Mouse (Mus musculus): Measurements from ENCODE around the gene Zfhx3. TPM values are rescaled to one million over a fixed set of nuclear protein-coding genes. Genes with fewer than 3 reads are reported as not detected.
A peak's percentile ranks its signal among the peaks of the same experiment; 100 is the strongest.

Zfhx3 gene
- total and polyA plus RNA-seq, 2 experiments from 2014 or later = 14.9 to 15.3 TPM

DNA sequence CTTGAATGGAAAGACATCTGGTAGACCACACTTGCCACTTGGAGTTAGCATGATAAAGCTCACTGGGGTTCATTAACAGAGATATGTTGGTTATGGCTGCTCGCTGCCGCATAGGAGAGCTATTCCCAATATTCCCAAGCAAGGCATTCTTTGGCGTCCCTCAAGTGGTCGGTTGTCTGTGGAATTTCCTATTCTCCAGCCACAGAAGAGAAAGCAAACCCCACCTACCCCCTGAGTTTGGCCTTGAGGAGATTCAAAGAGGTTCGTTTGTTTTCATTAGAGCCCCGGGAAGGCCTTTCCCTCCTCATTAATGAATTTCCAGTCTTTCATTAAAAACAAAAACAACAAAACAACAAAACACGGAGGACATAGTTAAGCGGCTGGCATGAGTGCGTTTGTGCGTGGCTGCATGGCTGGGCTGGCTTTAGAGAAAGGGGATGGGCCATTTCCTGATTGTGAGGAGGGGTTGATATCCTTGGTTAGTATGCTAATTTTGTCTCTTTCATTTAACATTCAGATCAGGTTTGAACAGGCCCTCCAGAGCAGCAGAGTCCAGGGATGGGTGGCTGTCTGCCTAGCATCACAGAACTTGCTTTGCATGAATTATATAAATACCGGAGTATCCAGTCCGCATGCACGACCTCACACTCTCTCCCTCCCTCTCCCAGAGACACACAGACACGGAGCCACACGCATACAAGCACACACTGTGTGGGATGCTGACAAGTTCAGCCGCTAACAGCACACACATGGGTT, 592.9 kb downstream of the Zfhx3 start:
- H3K36me3 ChIP-seq (ENCODE audit: insufficient read depth, low read length) = no peaks in the 10 kb centered on the region
- WGBS = 33% methylated on average over 16 of the region's 16 CpGs
- H3K27me3 ChIP-seq (ENCODE audit: insufficient read depth, low read length) = no peaks in the 10 kb centered on the region
- no peak overlapping the region for H3K9ac ChIP-seq (replicated peaks; ENCODE audit: low read length)
- DNase-seq (ENCODE audit: low spot score) (peak; percentile 46), ATAC-seq (peak; percentile 48; the same call in 1 of the 2 replicates)
- peak overlapping the region; percentile 37 for H3K4me3 ChIP-seq (ENCODE audit: low read length)
- no peaks in the 10 kb centered on the region for H3K9me3 ChIP-seq (ENCODE audit: low read length)
- peak overlapping the region; percentile 68 for H3K4me2 ChIP-seq (ENCODE audit: low read depth, low read length)
- TF ChIP-seq CTCF (IDR thresholded peaks at IDR 0.05; ENCODE audit: low read depth) = no peak
- no peaks in the 10 kb centered on the region; the same call in 1 of the 2 replicates for H3K4me1 ChIP-seq (ENCODE audit: insufficient read depth, low read length)
- H3K27ac ChIP-seq = 0 out of 2 replicates have a peak overlapping the region, but pooled peaks have one; percentile 15

DNA sequence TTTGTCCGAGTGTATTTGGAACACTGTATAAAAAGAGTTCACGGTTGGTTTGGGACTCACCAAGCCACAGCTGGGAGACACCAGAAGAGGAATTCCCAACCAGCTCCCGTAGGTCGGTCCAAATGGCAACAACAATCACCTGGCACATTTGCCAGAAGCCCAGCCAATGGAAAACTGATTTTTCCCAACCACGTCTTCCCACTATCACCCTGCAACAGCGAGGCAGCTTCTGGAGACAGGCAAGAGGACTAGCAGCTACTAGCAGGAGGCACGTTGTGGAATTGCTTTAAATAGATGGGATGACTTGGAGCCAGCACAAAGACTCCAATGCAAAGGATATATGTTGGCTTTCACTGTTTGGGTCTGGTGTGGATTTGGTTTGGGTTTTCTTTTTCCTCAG, 593.7 kb downstream of the Zfhx3 start:
- Histone ChIP-seq H3K4me3 (ENCODE audit: low read length) (peak overlapping the region; percentile 37), H3K9me3 (ENCODE audit: low read length) (no peaks in the 10 kb centered on the region), H3K27me3 (ENCODE audit: insufficient read depth, low read length) (no peaks in the 10 kb centered on the region), H3K4me2 (ENCODE audit: low read depth, low read length) (peak overlapping the region; percentile 68), H3K27ac (peak overlapping the region; percentile 67; the same call in 1 of the 2 replicates), H3K9ac (replicated peaks; ENCODE audit: low read length) (peak overlapping the region; percentile 40), H3K4me1 (ENCODE audit: insufficient read depth, low read length) (no peaks in the 10 kb centered on the region; the same call in 1 of the 2 replicates), H3K36me3 (ENCODE audit: insufficient read depth, low read length) (no peaks in the 10 kb centered on the region)
- 46% methylated on average over 7 of the region's 7 CpGs for WGBS
- no peak for TF ChIP-seq CTCF (IDR thresholded peaks at IDR 0.05; ENCODE audit: low read depth)
- ATAC-seq (no peak), DNase-seq (ENCODE audit: low spot score) (peak; percentile 29)

DNA sequence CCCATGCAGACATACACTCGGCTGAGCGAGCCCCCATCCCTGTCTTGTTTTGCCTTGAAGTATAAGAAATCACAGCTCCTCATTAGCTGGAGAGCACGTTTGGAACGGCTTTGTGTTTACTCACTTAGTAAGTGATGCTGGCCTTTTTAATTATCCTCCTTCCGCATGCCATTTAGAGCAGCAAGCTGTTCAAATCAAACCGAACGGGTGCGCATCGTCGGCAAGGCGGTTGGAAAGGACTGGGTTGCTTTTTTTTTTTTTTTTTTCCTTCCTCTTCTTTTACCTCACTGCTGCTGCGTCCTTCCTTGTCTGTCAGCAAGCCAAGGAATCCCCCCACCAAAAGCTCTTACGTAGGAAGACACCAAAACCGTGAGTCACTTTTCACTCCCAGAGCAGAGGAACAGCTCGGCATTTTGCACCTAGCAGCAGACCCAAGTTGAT, 594.5 kb downstream of the Zfhx3 start:
- no peaks in the 10 kb centered on the region for H3K27me3 ChIP-seq (ENCODE audit: insufficient read depth, low read length)
- no peaks in the 10 kb centered on the region; the same call in 1 of the 2 replicates for H3K4me1 ChIP-seq (ENCODE audit: insufficient read depth, low read length)
- no peak for TF ChIP-seq CTCF (IDR thresholded peaks at IDR 0.05; ENCODE audit: low read depth)
- H3K27ac ChIP-seq = peak overlapping the region; percentile 67
- H3K9ac ChIP-seq (replicated peaks; ENCODE audit: low read length) = peak overlapping the region; percentile 40
- peak overlapping the region; percentile 37 for H3K4me3 ChIP-seq (ENCODE audit: low read length)
- peak overlapping the region; percentile 68 for H3K4me2 ChIP-seq (ENCODE audit: low read depth, low read length)
- ATAC-seq = no peak
- DNase-seq (ENCODE audit: low spot score) = peak; percentile 65
- no peaks in the 10 kb centered on the region for H3K36me3 ChIP-seq (ENCODE audit: insufficient read depth, low read length)
- 20% methylated on average over 15 of the region's 15 CpGs for WGBS
- H3K9me3 ChIP-seq (ENCODE audit: low read length) = no peaks in the 10 kb centered on the region

DNA sequence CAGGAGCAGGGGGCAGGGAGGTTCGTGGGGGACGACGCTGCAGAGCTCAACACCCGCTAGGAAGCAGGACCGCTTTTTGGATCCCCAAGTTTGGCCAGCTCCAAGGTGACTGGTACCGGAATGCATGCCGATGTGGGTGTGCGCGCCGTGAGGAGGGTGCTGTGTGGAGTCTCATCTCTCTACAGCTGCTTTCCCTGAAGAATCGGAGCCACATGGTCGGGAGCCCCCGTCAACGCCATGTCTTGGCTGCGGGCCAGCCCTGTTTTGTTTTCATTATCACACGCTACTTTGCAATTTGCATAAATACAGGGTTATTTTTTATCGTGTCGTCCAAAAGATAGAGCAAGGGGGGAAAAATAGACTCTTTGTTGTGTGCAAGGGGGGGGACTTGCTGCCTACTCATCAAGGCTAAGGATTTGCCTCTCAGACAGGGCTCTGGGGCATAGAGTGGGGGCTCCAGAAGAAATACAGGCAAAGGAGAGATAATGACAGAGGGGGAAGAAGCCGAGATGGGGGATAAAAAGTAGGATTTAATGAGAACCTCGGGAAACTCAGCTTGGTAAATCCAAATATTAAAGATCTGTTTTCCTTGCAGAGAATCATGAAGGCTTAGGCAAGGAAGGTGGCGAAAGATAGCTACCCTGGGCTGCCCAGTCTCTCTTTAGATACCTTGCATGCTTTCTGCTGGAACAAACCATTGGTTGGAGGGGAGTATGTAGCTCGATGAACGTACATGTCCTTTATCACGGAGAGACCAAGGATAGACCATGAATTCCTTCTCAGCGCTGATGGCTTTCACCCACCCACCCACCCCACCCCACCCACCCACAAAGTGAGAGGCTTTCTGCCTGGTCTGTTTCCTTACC, 595.5 kb downstream of the Zfhx3 start:
- Histone ChIP-seq H3K4me1 (ENCODE audit: insufficient read depth, low read length) (no peaks in the 10 kb centered on the region; the same call in 1 of the 2 replicates), H3K27ac (peak overlapping the region; percentile 67), H3K27me3 (ENCODE audit: insufficient read depth, low read length) (no peaks in the 10 kb centered on the region), H3K4me2 (ENCODE audit: low read depth, low read length) (peak overlapping the region; percentile 68), H3K36me3 (ENCODE audit: insufficient read depth, low read length) (no peaks in the 10 kb centered on the region), H3K9me3 (ENCODE audit: low read length) (no peaks in the 10 kb centered on the region), H3K4me3 (ENCODE audit: low read length) (peak overlapping the region; percentile 37), H3K9ac (replicated peaks; ENCODE audit: low read length) (peak overlapping the region; percentile 40)
- DNase-seq (ENCODE audit: low spot score) (peak; percentile 69), ATAC-seq (0 out of 2 replicates have a peak, but pooled peaks have one; percentile 33)
- 28% methylated on average over 25 of the region's 25 CpGs for WGBS
- no peak for TF ChIP-seq CTCF (IDR thresholded peaks at IDR 0.05; ENCODE audit: low read depth)

DNA sequence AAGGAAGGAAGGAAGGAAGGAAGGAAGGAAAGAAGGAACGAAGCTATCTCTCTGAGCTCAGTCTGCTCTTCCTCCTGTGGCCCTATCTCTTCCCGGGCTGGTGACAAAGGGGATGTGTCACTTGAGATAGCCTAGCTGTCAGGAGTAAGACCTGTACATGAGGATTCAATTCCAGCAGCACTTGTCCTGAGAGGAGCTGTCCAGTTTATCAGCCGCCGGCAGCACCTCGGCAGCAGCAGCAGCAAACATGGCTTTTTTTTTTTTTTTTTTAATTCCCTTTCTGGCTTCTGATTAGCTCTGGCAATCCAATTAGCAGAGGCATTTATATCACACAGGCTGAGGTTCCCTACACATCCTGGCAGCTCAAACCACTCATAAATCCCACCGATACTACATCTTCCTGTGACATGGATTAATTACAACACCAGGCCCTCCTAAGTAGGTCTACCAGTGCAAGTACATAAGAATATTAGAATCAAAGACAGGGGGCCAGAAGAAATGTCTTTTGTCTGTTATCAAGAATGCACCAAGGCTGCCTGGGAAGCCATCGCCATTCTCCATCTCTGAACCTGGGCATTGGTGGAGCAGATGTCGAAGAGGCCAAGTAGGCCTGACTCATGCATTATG, 596.6 kb downstream of the Zfhx3 start:
- WGBS = 50% methylated on average over 8 of the region's 8 CpGs
- Histone ChIP-seq H3K27ac (no peak overlapping the region), H3K4me2 (ENCODE audit: low read depth, low read length) (peak overlapping the region; percentile 68), H3K4me1 (ENCODE audit: insufficient read depth, low read length) (no peaks in the 10 kb centered on the region; the same call in 1 of the 2 replicates), H3K9ac (replicated peaks; ENCODE audit: low read length) (no peak overlapping the region), H3K9me3 (ENCODE audit: low read length) (no peaks in the 10 kb centered on the region), H3K36me3 (ENCODE audit: insufficient read depth, low read length) (no peaks in the 10 kb centered on the region), H3K4me3 (ENCODE audit: low read length) (no peak overlapping the region), H3K27me3 (ENCODE audit: insufficient read depth, low read length) (no peaks in the 10 kb centered on the region)
- no peak for TF ChIP-seq CTCF (IDR thresholded peaks at IDR 0.05; ENCODE audit: low read depth)
- ATAC-seq (no peak), DNase-seq (ENCODE audit: low spot score) (no peak)

DNA sequence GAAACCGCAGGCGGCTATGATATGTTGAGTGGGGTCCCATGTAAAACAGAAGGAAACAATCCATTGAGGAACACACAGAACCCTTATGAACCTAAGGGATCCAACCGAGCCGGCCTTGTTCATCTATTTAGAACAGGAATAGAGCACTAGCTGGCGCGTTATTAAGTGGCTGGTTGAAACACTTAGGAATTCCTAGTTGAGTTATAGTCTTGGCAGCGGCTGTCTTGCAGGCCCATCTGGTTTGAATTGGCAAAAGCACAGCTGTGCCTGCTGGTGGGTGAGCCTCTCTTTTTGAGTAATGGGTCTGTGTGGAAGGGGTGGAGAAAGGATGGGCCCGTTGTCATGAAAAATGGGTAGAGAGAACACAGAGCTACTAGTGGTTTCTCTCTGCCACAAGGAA, 610.1 kb downstream of the Zfhx3 start:
- ATAC-seq (no peak), DNase-seq (ENCODE audit: low spot score) (peak; percentile 39)
- WGBS = 67% methylated on average over 8 of the region's 8 CpGs
- H3K4me3 ChIP-seq (ENCODE audit: low read length) = no peak overlapping the region
- no peak overlapping the region for H3K9ac ChIP-seq (replicated peaks; ENCODE audit: low read length)
- no peak overlapping the region for H3K27ac ChIP-seq
- no peaks in the 10 kb centered on the region for H3K4me1 ChIP-seq (ENCODE audit: insufficient read depth, low read length)
- H3K27me3 ChIP-seq (ENCODE audit: insufficient read depth, low read length) = no peaks in the 10 kb centered on the region
- no peaks in the 10 kb centered on the region for H3K36me3 ChIP-seq (ENCODE audit: insufficient read depth, low read length)
- no peak for TF ChIP-seq CTCF (IDR thresholded peaks at IDR 0.05; ENCODE audit: low read depth)
- H3K9me3 ChIP-seq (ENCODE audit: low read length) = no peaks in the 10 kb centered on the region
- no peak overlapping the region for H3K4me2 ChIP-seq (ENCODE audit: low read depth, low read length)

Measured in hindbrain, postnatal 0 days (tissue).